Comparison of ENCODE assay signal across 22 mouse cellular contexts in the genomic region with DNA sequence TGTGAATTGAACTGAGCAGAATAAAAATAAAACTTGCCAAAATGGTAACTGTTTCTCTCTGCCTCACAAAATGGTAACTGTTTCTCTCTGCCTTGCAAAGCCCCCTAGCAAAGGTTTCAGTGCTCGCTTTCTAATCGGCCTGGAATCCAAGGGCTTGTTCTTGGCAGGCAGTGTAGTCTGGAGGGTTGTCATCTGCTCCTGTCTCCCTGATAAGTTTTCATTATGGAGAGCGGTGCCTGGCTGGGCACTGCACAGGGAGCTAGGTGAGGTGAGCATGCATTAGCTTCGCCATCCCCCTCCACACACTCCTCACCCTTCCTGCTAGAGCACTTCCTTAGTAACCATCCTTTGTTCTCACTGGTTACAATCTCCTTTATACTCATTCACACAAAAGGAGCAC. TPM values are rescaled to one million over a fixed set of nuclear protein-coding genes. Genes with fewer than 3 reads are reported as not detected.
A peak's percentile ranks its signal among the peaks of the same experiment; 100 is the strongest.
DNase-seq lines count a peak whose midpoint lies in the region; ATAC-seq lines count a peak whose summit lies in the region.
"Had no signal": no experiment of that assay in that cellular context is flagged by ENCODE, and none has a peak within 500 bp of the region (broad histone marks: within the 10 kb centered on the region; RNA-seq: fewer than 3 reads in every experiment).

No protein-coding gene starts in this region.

- no peaks in the 10 kb centered on the region for H3K9me3 ChIP-seq in forebrain, embryonic 13.5 days (replicated peaks)
- no peaks in the 10 kb centered on the region for H3K9me3 ChIP-seq in forebrain, embryonic 12.5 days
- H3K9me3 ChIP-seq in heart, embryonic 15.5 days (replicated peaks): no peaks in the 10 kb centered on the region
- H3K9me3 ChIP-seq in lung, embryonic 15.5 days: no peaks in the 10 kb centered on the region
- no peaks in the 10 kb centered on the region for H3K9me3 ChIP-seq in forebrain, embryonic 16.5 days (ENCODE audit: control insufficient read depth, low read length)
- H3K9me3 ChIP-seq: embryonic facial prominence, embryonic 15.5 days; G1E; limb, embryonic 15.5 days; liver, embryonic 15.5 days; midbrain, embryonic 12.5 days had no signal

- H3K4me2 ChIP-seq in forebrain, embryonic 13.5 days: no peak overlapping the region
- H3K4me2 ChIP-seq in forebrain, embryonic 12.5 days: no peak overlapping the region
- H3K4me2 ChIP-seq in heart, embryonic 15.5 days: no peak overlapping the region
- H3K4me2 ChIP-seq in lung, embryonic 15.5 days: no peak overlapping the region
- no peak overlapping the region for H3K4me2 ChIP-seq in forebrain, embryonic 16.5 days (ENCODE audit: low read length)
- H3K4me2 ChIP-seq: embryonic facial prominence, embryonic 15.5 days; limb, embryonic 15.5 days; liver, embryonic 15.5 days; midbrain, embryonic 12.5 days had no signal

- DNase-seq in heart, postnatal 14 days: no peak
- no peak for DNase-seq in lung, postnatal 36 days
- DNase-seq: adrenal gland, postnatal 10 days; cerebellum, postnatal 36 days; heart, postnatal 4 days; kidney, adult 8-10 months; kidney, postnatal 14 days; layer of hippocampus, postnatal 36 days; thymus, postnatal 36 days had no signal

- WGBS in forebrain, embryonic 13.5 days: 58% methylated on average over 4 of the region's 4 CpGs
- WGBS in forebrain, embryonic 12.5 days: 62% methylated on average over 4 of the region's 4 CpGs
- 21% methylated on average over 4 of the region's 4 CpGs for WGBS in heart, embryonic 15.5 days
- WGBS in lung, embryonic 15.5 days: 35% methylated on average over 4 of the region's 4 CpGs
- 43% methylated on average over 4 of the region's 4 CpGs for WGBS in forebrain, embryonic 16.5 days

- intact Hi-C loops in heart, postnatal 14 days (cut with DNase I): loop anchor here (5.0 kb wide), 1 partner anchor 53 kb away; the partner anchor contains the start of genes Enkur and Thnsl1

- no peak overlapping the region for H3K4me3 ChIP-seq in forebrain, embryonic 13.5 days
- no peak overlapping the region for H3K4me3 ChIP-seq in forebrain, embryonic 12.5 days (replicated peaks)
- no peak overlapping the region for H3K4me3 ChIP-seq in heart, embryonic 15.5 days
- H3K4me3 ChIP-seq in lung, embryonic 15.5 days: no peak overlapping the region
- H3K4me3 ChIP-seq in forebrain, embryonic 16.5 days (replicated peaks; ENCODE audit: low read length): no peak overlapping the region
- H3K4me3 ChIP-seq: embryonic facial prominence, embryonic 15.5 days; layer of hippocampus, adult 2 months; limb, embryonic 15.5 days; liver, embryonic 15.5 days; midbrain, embryonic 12.5 days; myocyte had no signal

- no peaks in the 10 kb centered on the region for H3K27me3 ChIP-seq in forebrain, embryonic 13.5 days
- no peaks in the 10 kb centered on the region for H3K27me3 ChIP-seq in forebrain, embryonic 12.5 days
- no peaks in the 10 kb centered on the region for H3K27me3 ChIP-seq in heart, embryonic 15.5 days
- H3K27me3 ChIP-seq in lung, embryonic 15.5 days: no peaks in the 10 kb centered on the region
- H3K27me3 ChIP-seq in forebrain, embryonic 16.5 days (replicated peaks; ENCODE audit: control insufficient read depth, insufficient read depth, low read length): no peaks in the 10 kb centered on the region
- H3K27me3 ChIP-seq: embryonic facial prominence, embryonic 15.5 days; limb, embryonic 15.5 days; liver, embryonic 15.5 days; midbrain, embryonic 12.5 days had no signal

- H3K9ac ChIP-seq in forebrain, embryonic 13.5 days: no peak overlapping the region
- H3K9ac ChIP-seq in forebrain, embryonic 12.5 days: no peak overlapping the region
- no peak overlapping the region for H3K9ac ChIP-seq in heart, embryonic 15.5 days
- no peak overlapping the region for H3K9ac ChIP-seq in lung, embryonic 15.5 days
- H3K9ac ChIP-seq in forebrain, embryonic 16.5 days (replicated peaks; ENCODE audit: low read depth, low read length): no peak overlapping the region
- H3K9ac ChIP-seq: embryonic facial prominence, embryonic 15.5 days; limb, embryonic 15.5 days; liver, embryonic 15.5 days; midbrain, embryonic 12.5 days had no signal

- H3K27ac ChIP-seq in forebrain, embryonic 13.5 days: no peak overlapping the region; the same call in 1 of the 2 replicates
- H3K27ac ChIP-seq in forebrain, embryonic 12.5 days: no peak overlapping the region
- H3K27ac ChIP-seq in heart, embryonic 15.5 days: no peak overlapping the region
- peak overlapping the region; percentile 26; the same call in 1 of the 2 replicates for H3K27ac ChIP-seq in lung, embryonic 15.5 days
- H3K27ac ChIP-seq in forebrain, embryonic 16.5 days (ENCODE audit: low read length): no peak overlapping the region
- H3K27ac ChIP-seq: embryonic facial prominence, embryonic 15.5 days; layer of hippocampus, adult 2 months; limb, embryonic 15.5 days; liver, embryonic 15.5 days; midbrain, embryonic 12.5 days had no signal

- H3K36me3 ChIP-seq in forebrain, embryonic 13.5 days (ENCODE audit: poor library complexity, severe bottlenecking): no peaks in the 10 kb centered on the region
- H3K36me3 ChIP-seq in forebrain, embryonic 12.5 days (replicated peaks): no peaks in the 10 kb centered on the region
- no peaks in the 10 kb centered on the region for H3K36me3 ChIP-seq in heart, embryonic 15.5 days
- no peaks in the 10 kb centered on the region for H3K36me3 ChIP-seq in lung, embryonic 15.5 days
- no peaks in the 10 kb centered on the region for H3K36me3 ChIP-seq in forebrain, embryonic 16.5 days (ENCODE audit: control insufficient read depth, insufficient read depth)
- H3K36me3 ChIP-seq: embryonic facial prominence, embryonic 15.5 days; G1E; limb, embryonic 15.5 days; liver, embryonic 15.5 days; midbrain, embryonic 12.5 days had no signal

- ATAC-seq in forebrain, embryonic 13.5 days: peak; percentile 57
- no peak for ATAC-seq in forebrain, embryonic 12.5 days (ENCODE audit: low FRiP score)
- peak; percentile 54; the same call in 1 of the 2 replicates for ATAC-seq in heart, embryonic 15.5 days (replicated peaks; ENCODE audit: insufficient number of reproducible peaks, insufficient read depth, low FRiP score, low read depth)
- no peak for ATAC-seq in lung, embryonic 15.5 days (ENCODE audit: borderline replicate concordance, extremely low read depth, low FRiP score, low TSS enrichment)
- peak; percentile 71 for ATAC-seq in forebrain, embryonic 16.5 days
- ATAC-seq: activated CD4-positive, CD25-positive, alpha-beta regulatory T cell, adult 4 months had no signal

- peaks cover 3% of the 10 kb centered on the region; the same call in 1 of the 2 replicates for H3K4me1 ChIP-seq in forebrain, embryonic 13.5 days
- no peaks in the 10 kb centered on the region for H3K4me1 ChIP-seq in forebrain, embryonic 12.5 days
- peaks cover 6% of the 10 kb centered on the region for H3K4me1 ChIP-seq in heart, embryonic 15.5 days (replicated peaks)
- H3K4me1 ChIP-seq in lung, embryonic 15.5 days: peaks cover 21% of the 10 kb centered on the region; the same call in 1 of the 2 replicates
- peaks cover 7% of the 10 kb centered on the region; the same call in 1 of the 2 replicates for H3K4me1 ChIP-seq in forebrain, embryonic 16.5 days (replicated peaks; ENCODE audit: control insufficient read depth, insufficient read depth, low read length)
- H3K4me1 ChIP-seq: embryonic facial prominence, embryonic 15.5 days; liver, embryonic 15.5 days had no signal

RNA-seq across cellular contexts. Expression of gene Thnsl1, which starts 54.5 kb away (rescaled TPM):
- 20.2 and 21.7 TPM in 2 replicates for polyA plus RNA-seq in forebrain, embryonic 13.5 days (2015; fragmentation: Nextera tagmentation; extraction: Ambion mirVana)
- 20.3 and 22.2 TPM in 2 replicates for polyA plus RNA-seq in forebrain, embryonic 12.5 days (2016; fragmentation: Nextera tagmentation; extraction: Ambion mirVana)
- 6.1 and 6.3 TPM in 2 replicates for polyA plus RNA-seq in heart, embryonic 15.5 days (2015; fragmentation: Nextera tagmentation; extraction: Ambion mirVana)
- 1 to 10 TPM; 5.0 to 5.5 TPM for total RNA-seq in heart, postnatal 14 days (2021)
- polyA plus RNA-seq in lung, embryonic 15.5 days (2015; fragmentation: Nextera tagmentation; extraction: Ambion mirVana): 7.0 and 8.5 TPM in 2 replicates
- 25.4 and 28.8 TPM in 2 replicates for polyA plus RNA-seq in forebrain, embryonic 16.5 days (2015; fragmentation: Nextera tagmentation; extraction: Ambion mirVana)

RNA-seq across cellular contexts. Expression of gene Enkur, which starts 54.9 kb away (rescaled TPM):
- polyA plus RNA-seq in forebrain, embryonic 13.5 days (2015; fragmentation: Nextera tagmentation; extraction: Ambion mirVana): 2.1 and 2.3 TPM in 2 replicates
- polyA plus RNA-seq in forebrain, embryonic 12.5 days (2016; fragmentation: Nextera tagmentation; extraction: Ambion mirVana): 1.3 and 2.3 TPM in 2 replicates
- polyA plus RNA-seq in heart, embryonic 15.5 days (2015; fragmentation: Nextera tagmentation; extraction: Ambion mirVana): 1.2 and 2.6 TPM in 2 replicates
- 1 to 10 TPM; 3.8 to 4.4 TPM for total RNA-seq in heart, postnatal 14 days (2021)
- polyA plus RNA-seq in lung, embryonic 15.5 days (2015; fragmentation: Nextera tagmentation; extraction: Ambion mirVana): 2.9 and 3.0 TPM in 2 replicates
- 2.7 and 3.4 TPM in 2 replicates for polyA plus RNA-seq in forebrain, embryonic 16.5 days (2015; fragmentation: Nextera tagmentation; extraction: Ambion mirVana)
- polyA plus RNA-seq: activated CD4-positive, CD25-positive, alpha-beta regulatory T cell, adult 4 months; G1E; liver, embryonic 15.5 days had no signal

Comparison
In these comparisons a context has a peak if more than half of its experiments do, and no peak if none do; other contexts are left out.
1. ATAC-seq: peak in forebrain, embryonic 13.5 days (single experiment), heart, embryonic 15.5 days (single experiment) and forebrain, embryonic 16.5 days (single experiment); none in forebrain, embryonic 12.5 days (single experiment) and lung, embryonic 15.5 days (single experiment).